Mouse (Mus musculus): ENCODE measurements around the gene Slc6a17. TPM values are rescaled to one million over a fixed set of nuclear protein-coding genes. Genes with fewer than 3 reads are reported as not detected.

The Slc6a17 gene
- polyA plus RNA-seq, 1 experiment, result 238 TPM

DNA sequence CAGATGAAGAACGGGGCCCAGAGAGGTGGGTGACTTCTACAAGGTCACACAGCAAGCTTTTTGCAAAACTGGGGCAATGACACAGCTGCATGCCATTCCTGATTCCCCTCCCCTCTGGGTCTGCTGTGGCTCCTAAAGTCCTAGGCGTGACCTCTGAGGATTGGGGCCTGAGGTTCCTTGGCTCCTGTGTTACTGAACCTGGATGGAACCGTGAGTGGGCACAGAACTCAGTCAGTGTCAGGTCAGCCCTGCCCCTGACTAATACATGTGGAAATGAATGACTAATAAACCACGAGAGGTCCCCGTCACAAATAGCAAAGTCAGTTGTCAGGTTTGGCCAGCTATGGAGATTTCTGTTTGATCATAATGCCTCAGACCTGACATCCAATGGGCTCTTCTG lies 11.4 kb upstream of the Slc6a17 start:
- TF ChIP-seq CTCF (IDR thresholded peaks at IDR 0.05; ENCODE audit: extremely low read depth, insufficient read depth, low read length) (no peak), POLR2A (IDR thresholded peaks at IDR 0.05; ENCODE audit: extremely low read depth, insufficient read depth, low read length) (no peak)
- H3K27ac ChIP-seq (ENCODE audit: insufficient read depth, low read length), result peak overlapping the region; percentile 66
- H3K4me1 ChIP-seq (ENCODE audit: control insufficient read depth, insufficient read depth, low read length), result peaks cover 15% of the 10 kb centered on the region
- no peak overlapping the region for H3K4me3 ChIP-seq (ENCODE audit: insufficient read depth, low read length)

DNA sequence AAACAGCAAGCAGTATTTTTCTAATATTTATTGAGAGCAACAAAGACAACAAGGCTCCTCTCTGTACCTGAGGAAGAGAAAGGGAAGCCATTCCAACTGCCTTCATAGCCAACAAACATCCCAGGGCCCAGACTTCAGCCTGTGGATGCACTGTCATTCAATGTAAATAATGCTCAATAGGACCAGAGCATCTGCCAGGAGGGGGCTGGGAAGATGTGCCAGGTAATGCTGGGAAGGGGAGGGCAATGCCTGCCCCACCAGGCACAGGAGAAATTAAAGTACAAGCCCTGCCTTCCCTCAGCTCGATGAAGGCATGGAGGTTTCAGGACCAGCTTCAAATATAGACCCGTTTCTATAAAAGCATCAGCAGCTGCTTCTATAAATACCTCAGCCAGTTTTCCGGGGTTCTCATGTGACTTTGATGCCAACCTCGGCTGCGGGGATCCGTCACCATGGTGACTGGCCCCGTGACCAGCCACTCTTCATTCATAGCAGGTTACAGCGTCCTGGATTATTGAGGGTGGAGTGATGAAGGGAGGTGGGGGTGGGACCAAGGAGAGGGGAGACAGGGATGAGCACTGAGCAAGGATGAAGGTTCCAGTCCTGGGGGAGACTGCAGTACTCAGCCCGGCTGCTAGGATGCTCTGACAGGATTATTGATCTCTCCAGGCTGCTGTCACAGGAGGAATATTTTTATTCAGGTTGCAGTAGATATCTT lies 10.7 kb upstream of the Slc6a17 start:
- TF ChIP-seq POLR2A (IDR thresholded peaks at IDR 0.05; ENCODE audit: extremely low read depth, insufficient read depth, low read length), result peak; percentile 67; the same call in 1 of the 2 replicates
- no peak for TF ChIP-seq CTCF (IDR thresholded peaks at IDR 0.05; ENCODE audit: extremely low read depth, insufficient read depth, low read length)
- Histone ChIP-seq H3K4me3 (ENCODE audit: insufficient read depth, low read length) (no peak overlapping the region), H3K4me1 (ENCODE audit: control insufficient read depth, insufficient read depth, low read length) (peaks cover 13% of the 10 kb centered on the region)

DNA sequence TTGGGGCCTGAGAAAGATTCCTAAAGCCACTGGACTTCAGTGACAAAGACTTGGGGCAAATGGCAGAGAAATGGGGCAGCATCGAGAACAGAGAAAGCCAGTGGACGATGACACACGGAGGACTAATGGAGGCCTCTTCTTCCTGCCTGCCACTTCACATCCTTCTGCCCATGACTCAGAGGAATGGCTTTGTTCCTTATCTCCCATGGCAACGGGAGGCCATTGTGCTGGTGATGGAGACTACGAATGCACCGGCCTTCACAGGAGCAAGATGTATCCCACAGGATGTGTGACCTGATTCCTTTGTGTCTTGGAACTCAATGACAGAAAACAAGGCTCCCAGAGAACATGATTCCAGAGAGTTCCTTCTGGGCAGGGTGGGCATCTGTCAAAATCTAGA lies 6.7 kb upstream of the Slc6a17 start:
- TF ChIP-seq POLR2A (IDR thresholded peaks at IDR 0.05; ENCODE audit: extremely low read depth, insufficient read depth, low read length), result no peak
- TF ChIP-seq CTCF (IDR thresholded peaks at IDR 0.05; ENCODE audit: extremely low read depth, insufficient read depth, low read length), result no peak
- Histone ChIP-seq H3K4me3 (ENCODE audit: insufficient read depth, low read length) (no peak overlapping the region), H3K4me1 (ENCODE audit: control insufficient read depth, insufficient read depth, low read length) (peaks cover 11% of the 10 kb centered on the region), H3K27ac (ENCODE audit: insufficient read depth, low read length) (no peak overlapping the region)

More for the DNA sequence above, 10.7 kb upstream of the Slc6a17 start:
- peak overlapping the region; percentile 85 for H3K27ac ChIP-seq (ENCODE audit: insufficient read depth, low read length)

DNA sequence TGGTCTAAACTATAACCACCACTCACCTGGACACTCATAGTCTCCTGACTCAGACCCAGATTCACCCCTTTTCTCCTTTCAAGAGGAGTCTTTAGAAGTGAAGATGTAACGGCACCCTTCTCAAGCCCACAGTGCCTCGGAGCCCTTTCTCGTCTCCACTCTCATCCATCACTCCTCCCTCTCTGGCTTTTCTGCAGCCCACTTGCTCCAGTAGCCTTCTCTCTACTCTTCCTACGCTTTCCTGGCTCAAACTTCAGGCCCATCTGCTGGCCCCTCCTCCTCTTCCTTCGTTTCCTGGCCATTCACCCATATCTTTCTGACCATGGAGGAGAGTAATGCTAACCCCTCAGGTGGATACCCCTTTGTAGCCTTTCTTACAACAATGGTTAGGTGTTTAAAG lies 3.1 kb upstream of the Slc6a17 start:
- Histone ChIP-seq H3K27ac (ENCODE audit: insufficient read depth, low read length) (no peak overlapping the region), H3K4me3 (ENCODE audit: insufficient read depth, low read length) (no peak overlapping the region), H3K4me1 (ENCODE audit: control insufficient read depth, insufficient read depth, low read length) (no peaks in the 10 kb centered on the region)
- TF ChIP-seq CTCF (IDR thresholded peaks at IDR 0.05; ENCODE audit: extremely low read depth, insufficient read depth, low read length) (no peak), POLR2A (IDR thresholded peaks at IDR 0.05; ENCODE audit: extremely low read depth, insufficient read depth, low read length) (no peak)

GRCm38 (mm10) chr3:107516776-107517630 lies 815 bp downstream of the Slc6a17 start:
- Histone ChIP-seq H3K27ac (ENCODE audit: insufficient read depth, low read length) (peak overlapping the region; percentile 75), H3K4me3 (ENCODE audit: insufficient read depth, low read length) (peak overlapping the region; percentile 65), H3K4me1 (ENCODE audit: control insufficient read depth, insufficient read depth, low read length) (peaks cover 6% of the 10 kb centered on the region)
- TF ChIP-seq POLR2A (IDR thresholded peaks at IDR 0.05; ENCODE audit: extremely low read depth, insufficient read depth, low read length) (no peak), CTCF (IDR thresholded peaks at IDR 0.05; ENCODE audit: extremely low read depth, insufficient read depth, low read length) (no peak)

DNA sequence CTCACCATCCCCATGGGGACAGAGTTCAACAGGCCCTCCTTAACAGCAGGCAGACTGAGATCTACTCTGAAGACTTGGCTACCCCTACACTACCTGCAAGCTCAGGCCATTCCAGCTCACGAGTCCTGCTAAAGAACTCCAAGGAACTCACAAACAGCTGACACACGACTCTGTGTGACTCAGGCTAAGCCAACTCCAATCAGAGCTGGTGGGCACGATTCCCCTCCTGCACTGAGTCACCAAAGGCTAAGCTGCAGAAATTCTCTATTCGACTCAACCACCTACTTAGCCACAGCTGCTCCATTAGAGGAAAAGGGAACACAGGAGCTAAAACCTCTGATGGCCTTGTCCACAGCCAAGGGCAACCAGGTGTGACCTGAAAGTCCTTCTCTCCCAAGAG lies 1.8 kb downstream of the Slc6a17 start:
- H3K4me1 ChIP-seq (ENCODE audit: control insufficient read depth, insufficient read depth, low read length), result peaks cover 6% of the 10 kb centered on the region
- TF ChIP-seq CTCF (IDR thresholded peaks at IDR 0.05; ENCODE audit: extremely low read depth, insufficient read depth, low read length) (no peak), POLR2A (IDR thresholded peaks at IDR 0.05; ENCODE audit: extremely low read depth, insufficient read depth, low read length) (no peak; the same call in 1 of the 2 replicates)
- peak overlapping the region; percentile 65 for H3K4me3 ChIP-seq (ENCODE audit: insufficient read depth, low read length)
- no peak overlapping the region for H3K27ac ChIP-seq (ENCODE audit: insufficient read depth, low read length)

DNA sequence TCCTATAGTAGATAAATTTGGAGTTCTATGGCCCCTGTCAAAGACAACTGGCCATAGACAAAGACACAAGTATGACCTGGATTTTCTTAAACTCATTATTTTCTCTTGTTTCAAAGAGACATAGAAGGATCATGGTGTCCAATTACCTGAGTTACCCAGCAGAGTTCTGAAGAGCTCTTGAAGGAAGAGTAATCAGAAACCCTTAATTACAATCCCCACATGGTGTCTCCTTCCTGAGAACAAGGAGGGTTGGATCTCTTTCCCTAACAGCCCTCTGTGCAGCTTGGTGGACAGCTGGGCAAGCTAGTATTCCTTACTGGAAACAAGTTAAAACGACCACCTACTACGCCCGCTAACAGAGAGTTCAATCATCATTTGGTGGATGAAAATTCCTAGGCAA lies 6.4 kb downstream of the Slc6a17 start:
- H3K27ac ChIP-seq (ENCODE audit: insufficient read depth, low read length), result no peak overlapping the region
- no peak overlapping the region for H3K4me3 ChIP-seq (ENCODE audit: insufficient read depth, low read length)
- peaks cover 15% of the 10 kb centered on the region for H3K4me1 ChIP-seq (ENCODE audit: control insufficient read depth, insufficient read depth, low read length)
- TF ChIP-seq CTCF (IDR thresholded peaks at IDR 0.05; ENCODE audit: extremely low read depth, insufficient read depth, low read length) (no peak), POLR2A (IDR thresholded peaks at IDR 0.05; ENCODE audit: extremely low read depth, insufficient read depth, low read length) (no peak)

DNA sequence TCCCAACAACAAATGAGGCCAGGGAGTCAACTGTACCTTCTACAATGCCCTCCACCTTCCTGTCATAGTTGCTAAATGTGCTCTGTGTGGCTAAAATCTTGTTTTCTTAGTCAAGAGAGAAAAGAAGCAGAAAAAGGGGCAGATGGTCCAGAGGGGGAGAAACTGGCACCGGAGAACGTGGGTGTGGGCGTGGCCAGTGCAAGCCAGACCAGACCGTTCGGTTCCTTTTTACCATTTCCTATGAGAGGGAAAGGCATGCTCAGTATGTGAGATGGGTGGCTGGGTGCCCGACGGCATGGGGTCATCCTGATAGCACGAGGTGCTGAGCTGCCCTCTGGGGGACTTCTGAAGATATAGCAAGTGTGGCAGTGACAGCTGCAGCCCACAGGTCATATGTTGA lies 9.1 kb downstream of the Slc6a17 start:
- Histone ChIP-seq H3K4me1 (ENCODE audit: control insufficient read depth, insufficient read depth, low read length) (peaks cover 22% of the 10 kb centered on the region), H3K4me3 (ENCODE audit: insufficient read depth, low read length) (no peak overlapping the region), H3K27ac (ENCODE audit: insufficient read depth, low read length) (no peak overlapping the region)
- TF ChIP-seq POLR2A (IDR thresholded peaks at IDR 0.05; ENCODE audit: extremely low read depth, insufficient read depth, low read length), result no peak
- TF ChIP-seq CTCF (IDR thresholded peaks at IDR 0.05; ENCODE audit: extremely low read depth, insufficient read depth, low read length), result no peak

- Histone ChIP-seq H3K4me3 (ENCODE audit: insufficient read depth, low read length) (no peak overlapping the region), H3K4me1 (ENCODE audit: control insufficient read depth, insufficient read depth, low read length) (peaks cover 22% of the 10 kb centered on the region), H3K27ac (ENCODE audit: insufficient read depth, low read length) (peak overlapping the region; percentile 44; the same call in 1 of the 2 replicates)
- no peak for TF ChIP-seq CTCF (IDR thresholded peaks at IDR 0.05; ENCODE audit: extremely low read depth, insufficient read depth, low read length)
- no peak for TF ChIP-seq POLR2A (IDR thresholded peaks at IDR 0.05; ENCODE audit: extremely low read depth, insufficient read depth, low read length)
Observed at GRCm38 (mm10) chr3:107507966-107508365, 9.9 kb downstream of the Slc6a17 start.

All from cortical plate, adult 2 months (tissue).